Mouse (Mus musculus) activated CD4-positive, CD25-positive, alpha-beta regulatory T cell, adult 9 weeks (primary cell): ENCODE measurements around the gene 1810055G02Rik. TPM values are rescaled to one million over a fixed set of nuclear protein-coding genes. Genes with fewer than 3 reads are reported as not detected.

Experiments used
- polyA plus RNA-seq: library from polyadenylated mRNA; unstranded; fragments of 100-300 nt; shearing (Covaris generic); gene quantifications from one replicate; pipeline ENCODE4 v1.2.1, GENCODE M21; 2017

The 1810055G02Rik gene
- 5.6 TPM for polyA plus RNA-seq

DNA sequence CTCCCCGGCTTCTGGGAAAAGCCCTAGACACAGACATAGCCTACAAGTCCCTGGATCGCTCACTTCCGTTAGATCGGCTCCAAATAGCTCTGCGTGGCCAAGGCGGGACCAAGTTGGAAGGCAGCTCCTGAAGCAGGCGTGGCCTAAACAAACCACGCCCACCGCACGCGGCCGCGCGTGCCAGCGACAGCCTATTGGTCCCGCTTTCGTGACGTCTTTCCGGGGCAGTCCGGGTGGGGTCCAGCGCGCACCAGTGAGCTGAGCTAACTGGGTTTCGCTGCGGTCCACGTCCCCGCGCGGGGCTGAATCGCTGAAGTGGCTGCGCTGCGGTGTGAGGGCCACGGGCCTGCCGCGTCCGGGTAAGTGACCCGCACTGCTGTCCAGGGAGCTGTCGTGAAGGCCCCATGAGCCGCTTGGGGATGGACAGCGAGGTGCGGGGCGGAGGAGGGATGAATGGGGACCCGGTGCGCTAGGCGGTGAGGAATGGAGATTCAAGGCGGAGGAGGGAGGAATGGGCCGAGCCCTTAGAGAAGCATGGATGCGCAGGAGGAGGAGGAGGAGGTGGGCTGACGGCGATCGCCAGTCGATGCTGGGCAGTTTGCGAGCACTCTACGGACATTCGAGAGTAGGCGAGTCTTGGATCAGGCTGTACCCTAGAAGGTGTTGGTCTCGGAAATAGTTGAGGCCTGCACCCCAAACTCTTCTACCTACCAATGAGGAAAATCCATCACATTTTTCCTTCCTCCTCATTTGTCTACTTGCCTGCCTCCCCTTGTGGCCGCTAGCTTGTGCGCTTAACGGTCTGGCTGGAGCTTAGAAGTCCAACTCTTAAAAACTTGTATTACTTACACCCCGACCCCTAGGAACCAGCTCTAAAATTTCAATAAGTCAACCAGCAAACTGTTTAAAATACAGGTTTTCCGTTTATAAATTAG, at the start of gene 1810055G02Rik:
Gene 1810055G02Rik, plus strand, starts transcription at position 216 of the 935 bp plus-strand sequence.

DNA sequence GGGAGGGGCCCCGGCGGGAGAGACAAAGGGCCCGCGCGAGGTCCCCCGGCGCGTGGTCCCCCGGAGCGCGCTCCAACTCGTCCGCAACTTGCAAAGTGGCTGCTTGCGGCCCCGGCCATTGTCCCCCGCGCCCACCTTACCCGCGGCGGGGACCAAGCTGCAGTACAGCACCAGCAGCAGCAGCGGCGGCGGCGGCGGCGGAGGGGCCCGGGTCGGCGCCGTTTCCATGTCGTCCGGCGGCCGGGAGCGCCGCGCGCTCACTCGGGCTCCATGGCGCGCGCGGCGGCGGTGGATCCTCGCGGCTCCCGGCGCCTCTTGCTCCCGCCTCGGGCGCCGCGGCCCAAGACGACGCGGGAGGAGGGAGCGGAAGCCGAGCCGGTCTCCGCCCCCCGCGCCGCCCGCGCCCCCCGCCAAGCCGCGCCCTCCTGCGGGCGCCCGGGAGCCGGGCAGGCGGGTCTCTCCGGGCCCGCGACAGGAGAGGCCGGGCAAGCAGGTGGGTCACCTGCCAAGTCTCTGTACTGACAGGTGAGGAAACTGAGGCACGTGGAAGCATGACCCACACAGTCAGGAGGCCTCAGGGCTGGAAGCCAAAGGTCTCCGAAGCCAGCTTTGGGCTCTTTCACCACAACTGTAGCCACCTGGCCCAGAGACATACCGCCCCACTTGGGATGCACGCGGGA, 21.7 kb upstream of the 1810055G02Rik start, which contains the start of gene Lrp5:
Gene Lrp5, minus strand, starts transcription at position 350 of the 680 bp plus-strand sequence.

DNA sequence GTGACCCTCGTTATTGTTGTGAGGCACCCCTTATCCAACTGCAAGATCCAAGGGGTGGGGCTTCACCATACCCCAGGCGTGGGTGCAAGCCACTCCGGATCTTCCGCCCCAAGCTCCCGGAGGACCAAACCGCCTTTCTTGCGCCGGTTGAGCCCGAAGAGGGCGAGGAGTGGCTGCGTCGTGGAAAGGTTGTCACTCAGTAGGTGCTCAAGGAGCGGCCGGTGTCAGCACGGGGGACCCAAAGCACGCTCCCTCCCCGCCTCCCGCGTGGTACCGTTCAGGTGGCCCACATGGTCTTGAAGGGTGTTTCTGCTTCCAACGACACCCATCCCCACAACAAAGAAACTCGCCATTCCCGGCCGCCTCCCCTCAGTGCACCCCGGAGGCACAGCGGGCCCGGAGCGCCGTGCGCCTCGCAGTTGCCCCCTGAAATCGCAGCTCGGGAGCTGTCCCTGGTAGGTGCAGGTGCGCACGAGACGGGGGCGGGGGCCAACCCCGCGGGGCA, 59.2 kb downstream of the 1810055G02Rik start, which contains the start of gene Kmt5b:
Gene Kmt5b, plus strand, starts transcription at position 146 of the 505 bp plus-strand sequence.

Other genes with a start within 250 kb of the 1810055G02Rik start
- 104 TPM for gene Ppp6r3, start 132.5 kb upstream of the 1810055G02Rik start, polyA plus RNA-seq
- gene Lrp5, start 21.7 kb upstream of the 1810055G02Rik start, polyA plus RNA-seq = 0.09 TPM
- 43.1 TPM for gene Kmt5b, start 59.1 kb downstream of the 1810055G02Rik start, polyA plus RNA-seq
- 2.2 TPM for gene Chka, start 143.5 kb downstream of the 1810055G02Rik start, polyA plus RNA-seq
- gene Tcirg1, start 198.8 kb downstream of the 1810055G02Rik start, polyA plus RNA-seq = 71.7 TPM
- 230 TPM for gene Ndufs8, start 204.5 kb downstream of the 1810055G02Rik start, polyA plus RNA-seq
- 0.75 TPM for gene Aldh3b1, start 221.5 kb downstream of the 1810055G02Rik start, polyA plus RNA-seq
- gene Unc93b1, start 226.9 kb downstream of the 1810055G02Rik start, polyA plus RNA-seq = 58.1 TPM